Mouse (Mus musculus) neural tube, embryonic 11.5 days (tissue): Measurements from ENCODE around the gene Elmsan1. TPM values are rescaled to one million over a fixed set of nuclear protein-coding genes. Genes with fewer than 3 reads are reported as not detected.
A peak's percentile ranks its signal among the peaks of the same experiment; 100 is the strongest.

ENCODE experiments used
- ATAC-seq: fragments of 200-750 bp; cut with Nextera tagmentation; 2 replicates; pipeline ENCODE4 v1.8.0; 2017; ENCODE audit warnings: moderate number of reproducible peaks, mild to moderate bottlenecking, moderate TSS enrichment, moderate library complexity; ENCODE audit not compliant: insufficient read depth, low FRiP score, low TSS enrichment
- DNase-seq: peaks from one replicate; pipeline ENCODE4 v3.0.0-alpha.2; 2015; ENCODE audit warnings: low spot score
- H3K27ac ChIP-seq: fragments of 300-500 bp; sonication (generic); 2 replicates; pipeline ENCODE4 v1.5.1; 2014; ENCODE audit warnings: low read depth, mild to moderate bottlenecking, low read length
- H3K27me3 ChIP-seq: fragments of 300-500 bp; sonication (generic); 2 replicates; pipeline ENCODE4 v1.6.1; 2014; ENCODE audit warnings: mild to moderate bottlenecking, low read length, mixed read lengths; ENCODE audit not compliant: control insufficient read depth, insufficient read depth
- H3K36me3 ChIP-seq: fragments of 300-500 bp; sonication (generic); 2 replicates; pipeline ENCODE4 v1.6.1; 2014; ENCODE audit warnings: mild to moderate bottlenecking, low read length, moderate library complexity, mixed read lengths; ENCODE audit not compliant: control insufficient read depth, insufficient read depth
- H3K4me1 ChIP-seq: fragments of 300-500 bp; sonication (generic); 2 replicates; pipeline ENCODE4 v1.6.1; 2014; ENCODE audit warnings: low read length, mixed read lengths; ENCODE audit not compliant: control insufficient read depth, insufficient read depth
- H3K4me2 ChIP-seq: fragments of 300-500 bp; sonication (generic); 2 replicates; pipeline ENCODE4 v1.6.1; 2014; ENCODE audit warnings: low read depth, mild to moderate bottlenecking, moderate library complexity
- H3K4me3 ChIP-seq: fragments of 300-500 bp; sonication (generic); 2 replicates; pipeline ENCODE4 v1.5.1; 2014; ENCODE audit warnings: low read depth, low read length
- H3K9ac ChIP-seq: fragments of 300-500 bp; sonication (generic); 2 replicates; pipeline ENCODE4 v1.6.1; 2014; ENCODE audit warnings: mild to moderate bottlenecking, low read length
- H3K9me3 ChIP-seq: fragments of 300-500 bp; sonication (generic); 2 replicates; pipeline ENCODE4 v1.6.1; 2016; ENCODE audit warnings: low read length; ENCODE audit not compliant: control insufficient read depth
- WGBS: fragments of 180-500 bp; shearing (Covaris S2); extraction: QIAGEN DNeasy Blood & Tissue Kit; methylation state at CpG from one replicate; pipeline ENCODE4 v1.1.7; 2014; 5-methylcytosine and 5-hydroxymethylcytosine counted together
- polyA plus RNA-seq: library from polyadenylated mRNA; unstranded; fragments of >200 nt; fragmentation: Nextera tagmentation; extraction: Ambion mirVana; gene quantifications from 2 replicates; pipeline ENCODE4 v1.2.1, GENCODE M21; 2014

Gene Elmsan1
- polyA plus RNA-seq, 1 experiment from 2014 or later, result 4.4 TPM

GRCm38 (mm10) chr12:84176886-84177765 is 41.6 kb downstream of the Elmsan1 start:
- H3K4me1 ChIP-seq, result peaks cover 32% of the 10 kb centered on the region

GRCm38 (mm10) chr12:84176126-84176769 is 42.4 kb downstream of the Elmsan1 start:
- Histone ChIP-seq H3K4me3 (peak overlapping the region; percentile 34), H3K36me3 (peaks cover 4% of the 10 kb centered on the region; the same call in 1 of the 2 replicates), H3K4me2 (peak overlapping the region; percentile 68), H3K9me3 (no peaks in the 10 kb centered on the region), H3K27ac (peak overlapping the region; percentile 80), H3K27me3 (no peaks in the 10 kb centered on the region), H3K4me1 (peaks cover 32% of the 10 kb centered on the region), H3K9ac (peak overlapping the region; percentile 79)
- ATAC-seq (no peak), DNase-seq (peak; percentile 55)
- 9% methylated on average over 13 of the region's 13 CpGs for WGBS

More at GRCm38 (mm10) chr12:84176886-84177765, 41.6 kb downstream of the Elmsan1 start:
- 37% methylated on average over 6 of the region's 6 CpGs for WGBS
- Histone ChIP-seq H3K9me3 (no peaks in the 10 kb centered on the region), H3K4me3 (no peak overlapping the region), H3K4me2 (no peak overlapping the region), H3K9ac (peak overlapping the region; percentile 79), H3K36me3 (peaks cover 4% of the 10 kb centered on the region; the same call in 1 of the 2 replicates), H3K27me3 (no peaks in the 10 kb centered on the region), H3K27ac (peak overlapping the region; percentile 80; the same call in 1 of the 2 replicates)
- ATAC-seq (no peak), DNase-seq (no peak)

GRCm38 (mm10) chr12:84175659-84176061 is 43.0 kb downstream of the Elmsan1 start:
- no peaks in the 10 kb centered on the region for H3K9me3 ChIP-seq

DNA sequence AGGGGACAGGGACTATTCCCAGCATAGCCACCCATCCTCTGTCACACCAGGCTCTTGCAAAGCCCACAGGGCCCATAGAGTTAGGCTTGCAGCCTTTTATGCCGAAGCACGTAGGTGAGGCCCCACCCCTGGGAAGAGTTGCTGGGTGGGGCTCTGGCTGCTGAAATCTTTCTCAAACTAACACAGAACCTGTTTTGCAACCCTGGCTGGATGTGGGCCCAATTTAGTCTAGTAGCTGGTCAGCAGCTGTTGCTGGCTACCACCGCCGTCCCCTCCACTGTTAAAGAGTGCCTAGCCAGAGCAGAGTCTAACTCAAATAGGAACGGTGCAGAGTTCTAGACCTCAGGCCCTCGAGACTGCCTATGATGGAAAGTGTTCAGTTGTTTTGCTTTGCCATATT is 43.8 kb downstream of the Elmsan1 start:
- Histone ChIP-seq H3K4me3 (no peak overlapping the region), H3K4me1 (peaks cover 29% of the 10 kb centered on the region)
- WGBS, result 87% methylated on average over 6 of the region's 6 CpGs

More at GRCm38 (mm10) chr12:84175659-84176061, 43.0 kb downstream of the Elmsan1 start:
- peak overlapping the region; percentile 34 for H3K4me3 ChIP-seq
- peak; percentile 76 for DNase-seq
- H3K27ac ChIP-seq, result peak overlapping the region; percentile 80
- H3K27me3 ChIP-seq, result no peaks in the 10 kb centered on the region
- peak overlapping the region; percentile 68 for H3K4me2 ChIP-seq
- WGBS, result 2% methylated on average over 20 of the region's 20 CpGs
- peaks cover 4% of the 10 kb centered on the region; the same call in 1 of the 2 replicates for H3K36me3 ChIP-seq
- peak overlapping the region; percentile 79 for H3K9ac ChIP-seq
- H3K4me1 ChIP-seq, result peaks cover 29% of the 10 kb centered on the region
- ATAC-seq, result peak; percentile 74

GRCm38 (mm10) chr12:84174190-84174811 is 44.4 kb downstream of the Elmsan1 start:
- Histone ChIP-seq H3K9me3 (no peaks in the 10 kb centered on the region), H3K27me3 (no peaks in the 10 kb centered on the region), H3K4me2 (no peak overlapping the region), H3K36me3 (peaks cover 4% of the 10 kb centered on the region; the same call in 1 of the 2 replicates), H3K4me3 (no peak overlapping the region), H3K27ac (no peak overlapping the region), H3K9ac (no peak overlapping the region), H3K4me1 (peaks cover 29% of the 10 kb centered on the region)
- DNase-seq (no peak), ATAC-seq (no peak)
- 85% methylated on average over 9 of the region's 9 CpGs for WGBS

More for the DNA sequence above, 43.8 kb downstream of the Elmsan1 start:
- DNase-seq, result no peak
- H3K9me3 ChIP-seq, result no peaks in the 10 kb centered on the region
- H3K9ac ChIP-seq, result no peak overlapping the region
- H3K27ac ChIP-seq, result no peak overlapping the region
- no peaks in the 10 kb centered on the region for H3K27me3 ChIP-seq
- no peak for ATAC-seq
- H3K4me2 ChIP-seq, result no peak overlapping the region
- peaks cover 4% of the 10 kb centered on the region; the same call in 1 of the 2 replicates for H3K36me3 ChIP-seq

DNA sequence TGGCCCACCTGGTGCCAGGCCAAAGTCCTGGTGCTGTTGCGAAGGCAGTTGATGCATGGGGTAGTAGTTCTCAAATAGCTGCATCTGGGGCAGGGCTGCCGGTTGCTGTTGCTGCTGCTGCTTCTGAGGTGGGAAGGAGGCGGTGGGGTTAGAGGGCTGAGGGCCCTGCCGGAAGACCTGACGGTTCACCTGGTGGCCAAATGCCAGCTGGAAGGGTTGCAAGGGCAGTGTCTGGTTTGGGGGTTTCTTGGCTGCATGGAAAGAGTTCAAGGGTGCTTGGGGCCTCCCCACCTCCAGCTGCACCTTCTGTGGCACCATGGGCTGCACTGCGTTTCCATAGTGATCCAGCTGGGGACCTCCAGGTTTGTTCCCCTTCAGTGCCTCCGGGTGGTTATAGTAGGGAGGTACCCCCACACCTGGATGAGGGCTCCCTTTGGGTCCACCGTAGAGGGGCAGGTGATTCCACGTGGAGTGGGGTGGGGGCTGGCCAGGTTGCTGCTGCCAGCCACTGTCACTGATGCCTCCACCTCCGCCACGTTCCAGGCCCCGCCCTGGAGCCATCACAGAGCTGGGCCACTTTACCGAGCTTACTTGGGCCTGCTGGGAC is 45.3 kb downstream of the Elmsan1 start:
- no peak for DNase-seq
- H3K36me3 ChIP-seq, result peaks cover 4% of the 10 kb centered on the region; the same call in 1 of the 2 replicates
- no peak overlapping the region for H3K4me2 ChIP-seq
- no peak overlapping the region for H3K9ac ChIP-seq
- H3K4me3 ChIP-seq, result no peak overlapping the region
- WGBS, result 94% methylated on average over 13 of the region's 13 CpGs
- H3K27me3 ChIP-seq, result no peaks in the 10 kb centered on the region
- no peak overlapping the region for H3K27ac ChIP-seq
- peaks cover 29% of the 10 kb centered on the region for H3K4me1 ChIP-seq
- no peaks in the 10 kb centered on the region for H3K9me3 ChIP-seq
- no peak for ATAC-seq

- DNase-seq (no peak), ATAC-seq (no peak)
- Histone ChIP-seq H3K9ac (no peak overlapping the region), H3K27me3 (no peaks in the 10 kb centered on the region), H3K4me2 (no peak overlapping the region), H3K36me3 (peaks cover 4% of the 10 kb centered on the region; the same call in 1 of the 2 replicates), H3K4me1 (peaks cover 25% of the 10 kb centered on the region), H3K27ac (no peak overlapping the region), H3K9me3 (no peaks in the 10 kb centered on the region), H3K4me3 (no peak overlapping the region)
- 95% methylated on average over 17 of the region's 17 CpGs for WGBS
These were observed 45.8 kb downstream of the Elmsan1 start for GRCm38 (mm10) chr12:84172862-84173261.

- ATAC-seq (no peak), DNase-seq (no peak)
- 96% methylated on average over 3 of the region's 3 CpGs for WGBS
- Histone ChIP-seq H3K27me3 (no peaks in the 10 kb centered on the region), H3K36me3 (peaks cover 4% of the 10 kb centered on the region; the same call in 1 of the 2 replicates), H3K4me2 (no peak overlapping the region), H3K27ac (no peak overlapping the region), H3K9me3 (no peaks in the 10 kb centered on the region), H3K4me3 (no peak overlapping the region), H3K9ac (no peak overlapping the region), H3K4me1 (peaks cover 20% of the 10 kb centered on the region)
These were observed 46.5 kb downstream of the Elmsan1 start for GRCm38 (mm10) chr12:84172216-84172615.
